Mouse (Mus musculus): ENCODE results near the gene Ccdc12.

Gene Ccdc12

GRCm38 (mm10) chr9:110738054-110738453 lies 81.8 kb downstream of the Ccdc12 start:
- H3K27me3 ChIP-seq (ENCODE audit: insufficient read depth, low read length) = peaks cover 86% of the 10 kb centered on the region
- TF ChIP-seq NANOG (IDR thresholded peaks at IDR 0.05; ENCODE audit: borderline replicate concordance, low read length) = no peak
- no peak for TF ChIP-seq POU5F1 (IDR thresholded peaks at IDR 0.05; ENCODE audit: borderline replicate concordance, low read length)
- peak; percentile 71 for TF ChIP-seq CTCF (conservative IDR thresholded peaks at IDR 0.05; ENCODE audit: low read length)
- H3K9me3 ChIP-seq (ENCODE audit: low read length) = no peaks in the 10 kb centered on the region
- no peak overlapping the region for H3K4me3 ChIP-seq (replicated peaks; ENCODE audit: low read length)
- no peaks in the 10 kb centered on the region for H3K36me3 ChIP-seq (ENCODE audit: insufficient read depth, low read length)
- peaks cover 24% of the 10 kb centered on the region for H3K4me1 ChIP-seq (replicated peaks; ENCODE audit: low read depth, low read length)

- Histone ChIP-seq H3K9me3 (ENCODE audit: low read length) (peaks cover 5% of the 10 kb centered on the region; the same call in 1 of the 2 replicates), H3K4me3 (replicated peaks; ENCODE audit: low read length) (no peak overlapping the region), H3K36me3 (ENCODE audit: insufficient read depth, low read length) (no peaks in the 10 kb centered on the region), H3K27me3 (ENCODE audit: insufficient read depth, low read length) (peaks cover 82% of the 10 kb centered on the region), H3K4me1 (replicated peaks; ENCODE audit: low read depth, low read length) (peaks cover 32% of the 10 kb centered on the region)
- TF ChIP-seq NANOG (IDR thresholded peaks at IDR 0.05; ENCODE audit: borderline replicate concordance, low read length) (no peak), POU5F1 (IDR thresholded peaks at IDR 0.05; ENCODE audit: borderline replicate concordance, low read length) (no peak), CTCF (conservative IDR thresholded peaks at IDR 0.05; ENCODE audit: low read length) (no peak)
Measured at GRCm38 (mm10) chr9:110739961-110740360, 83.7 kb downstream of the Ccdc12 start.

DNA sequence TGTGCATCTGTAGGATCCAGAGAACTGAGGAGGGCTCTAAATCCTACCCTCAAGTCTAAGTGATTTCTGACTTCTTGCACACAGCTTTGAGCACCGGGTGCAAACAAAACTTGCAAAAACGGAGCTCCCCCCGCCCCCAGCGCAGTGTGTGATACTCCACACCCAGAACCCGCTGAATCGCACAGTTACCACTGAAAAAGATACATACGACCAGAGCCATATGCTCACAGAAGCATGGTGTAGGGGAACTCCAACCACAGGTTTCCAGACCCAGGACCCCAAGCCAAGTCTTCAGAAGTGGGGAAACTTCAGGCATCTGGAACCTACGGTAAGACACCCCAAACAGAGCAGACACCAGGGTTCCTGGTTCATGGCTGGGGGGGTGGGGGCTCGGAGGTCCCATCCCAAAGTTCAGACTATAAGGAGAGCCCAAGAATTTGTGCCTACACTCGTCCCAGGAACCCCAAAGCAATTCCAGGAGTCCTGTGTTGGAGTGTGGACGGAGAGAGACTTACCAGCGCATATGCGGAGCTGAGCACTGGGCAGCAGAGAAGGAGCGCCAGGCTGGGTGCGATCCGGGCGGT lies 85.5 kb downstream of the Ccdc12 start, which contains the start of gene Myl3:
Myl3 (plus strand) TSS at position 151 of the 584 bp plus-strand sequence.
- peaks cover 42% of the 10 kb centered on the region for H3K4me1 ChIP-seq (replicated peaks; ENCODE audit: low read depth, low read length)
- no peaks in the 10 kb centered on the region for H3K36me3 ChIP-seq (ENCODE audit: insufficient read depth, low read length)
- H3K9me3 ChIP-seq (ENCODE audit: low read length) = peaks cover 11% of the 10 kb centered on the region
- TF ChIP-seq CTCF (conservative IDR thresholded peaks at IDR 0.05; ENCODE audit: low read length) = no peak
- TF ChIP-seq NANOG (IDR thresholded peaks at IDR 0.05; ENCODE audit: borderline replicate concordance, low read length) = no peak
- TF ChIP-seq POU5F1 (IDR thresholded peaks at IDR 0.05; ENCODE audit: borderline replicate concordance, low read length) = no peak
- H3K27me3 ChIP-seq (ENCODE audit: insufficient read depth, low read length) = peaks cover 82% of the 10 kb centered on the region
- peak within 1 kb of the TSS; percentile 78 for H3K4me3 ChIP-seq (replicated peaks; ENCODE audit: low read length)

DNA sequence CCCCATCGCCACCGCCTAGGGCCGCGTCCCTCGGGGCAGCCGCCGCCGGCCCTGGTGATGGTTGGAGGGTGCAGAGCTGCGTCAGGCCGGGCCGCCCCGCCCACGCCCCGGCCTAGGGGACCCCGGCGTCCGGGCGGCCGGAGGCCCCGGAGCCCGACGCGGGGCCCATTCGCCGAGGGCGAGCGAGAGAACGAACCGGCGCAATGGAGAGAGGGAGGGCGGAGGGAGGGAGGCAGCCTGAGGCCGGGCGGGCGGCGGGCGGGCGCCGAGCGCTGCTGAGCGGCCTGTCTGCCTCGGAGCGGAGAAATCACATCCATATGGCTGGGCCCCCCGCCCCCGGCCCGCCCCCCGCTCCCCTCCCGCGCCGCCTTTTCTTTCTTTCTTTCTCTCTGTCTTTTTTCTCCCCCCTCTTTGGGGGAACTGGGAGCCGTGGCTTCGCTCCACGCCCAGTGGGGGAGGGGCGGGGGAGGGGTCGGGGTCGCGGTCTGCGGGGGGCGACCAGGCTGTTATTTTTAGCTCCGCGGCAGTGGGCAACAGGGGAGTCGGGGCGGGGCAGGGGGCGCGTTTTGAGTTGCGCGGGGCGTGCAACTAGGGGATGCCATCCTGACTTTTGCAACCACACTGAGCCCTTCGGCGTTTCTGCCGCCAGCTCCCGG lies 86.1 kb downstream of the Ccdc12 start:
- Histone ChIP-seq H3K9me3 (ENCODE audit: low read length) (peaks cover 11% of the 10 kb centered on the region), H3K4me3 (replicated peaks; ENCODE audit: low read length) (peak overlapping the region; percentile 78), H3K36me3 (ENCODE audit: insufficient read depth, low read length) (no peaks in the 10 kb centered on the region), H3K27me3 (ENCODE audit: insufficient read depth, low read length) (peaks cover 83% of the 10 kb centered on the region), H3K4me1 (replicated peaks; ENCODE audit: low read depth, low read length) (peaks cover 40% of the 10 kb centered on the region)
- no peak for TF ChIP-seq NANOG (IDR thresholded peaks at IDR 0.05; ENCODE audit: borderline replicate concordance, low read length)
- no peak for TF ChIP-seq POU5F1 (IDR thresholded peaks at IDR 0.05; ENCODE audit: borderline replicate concordance, low read length)

DNA sequence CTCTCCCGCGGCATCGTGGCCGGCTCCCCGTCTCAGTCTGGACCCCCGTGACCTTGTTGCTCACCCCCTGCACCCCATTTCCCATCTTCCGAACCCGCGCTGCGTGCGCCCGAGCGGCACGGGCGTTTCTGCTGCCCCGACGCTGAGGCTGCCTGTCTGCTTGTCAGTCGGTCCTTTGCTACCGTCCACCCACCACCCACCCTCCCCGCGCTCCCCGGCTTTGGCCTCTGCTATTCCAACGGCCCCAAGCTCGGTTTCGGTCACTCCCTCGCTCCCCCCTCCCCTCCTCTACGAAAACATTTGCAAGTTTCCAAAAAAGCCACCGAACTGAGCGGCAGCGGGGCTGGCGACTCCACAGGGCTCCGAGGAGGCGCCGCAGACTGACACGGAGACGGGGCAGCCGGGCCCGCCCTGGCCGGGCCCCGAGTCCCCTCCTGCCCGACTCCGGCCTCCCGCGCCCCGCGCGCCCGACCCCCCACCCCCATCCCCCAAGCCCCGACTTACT lies 86.7 kb downstream of the Ccdc12 start:
- Histone ChIP-seq H3K36me3 (ENCODE audit: insufficient read depth, low read length) (no peaks in the 10 kb centered on the region), H3K9me3 (ENCODE audit: low read length) (peaks cover 11% of the 10 kb centered on the region), H3K27me3 (ENCODE audit: insufficient read depth, low read length) (peaks cover 88% of the 10 kb centered on the region), H3K4me1 (replicated peaks; ENCODE audit: low read depth, low read length) (peaks cover 40% of the 10 kb centered on the region), H3K4me3 (replicated peaks; ENCODE audit: low read length) (peak overlapping the region; percentile 77)
- TF ChIP-seq CTCF (conservative IDR thresholded peaks at IDR 0.05; ENCODE audit: low read length) (no peak), POU5F1 (IDR thresholded peaks at IDR 0.05; ENCODE audit: borderline replicate concordance, low read length) (no peak), NANOG (IDR thresholded peaks at IDR 0.05; ENCODE audit: borderline replicate concordance, low read length) (no peak)

GRCm38 (mm10) chr9:110743456-110744323 lies 87.4 kb downstream of the Ccdc12 start:
- Histone ChIP-seq H3K4me1 (replicated peaks; ENCODE audit: low read depth, low read length) (peaks cover 40% of the 10 kb centered on the region), H3K9me3 (ENCODE audit: low read length) (peaks cover 11% of the 10 kb centered on the region), H3K36me3 (ENCODE audit: insufficient read depth, low read length) (no peaks in the 10 kb centered on the region), H3K27me3 (ENCODE audit: insufficient read depth, low read length) (peaks cover 93% of the 10 kb centered on the region), H3K4me3 (replicated peaks; ENCODE audit: low read length) (peak overlapping the region; percentile 77)
- no peak for TF ChIP-seq POU5F1 (IDR thresholded peaks at IDR 0.05; ENCODE audit: borderline replicate concordance, low read length)
- TF ChIP-seq NANOG (IDR thresholded peaks at IDR 0.05; ENCODE audit: borderline replicate concordance, low read length) = no peak
- TF ChIP-seq CTCF (conservative IDR thresholded peaks at IDR 0.05; ENCODE audit: low read length) = no peak

- Histone ChIP-seq H3K36me3 (ENCODE audit: insufficient read depth, low read length) (no peaks in the 10 kb centered on the region), H3K9me3 (ENCODE audit: low read length) (peaks cover 11% of the 10 kb centered on the region)
- TF ChIP-seq CTCF (conservative IDR thresholded peaks at IDR 0.05; ENCODE audit: low read length) (no peak), NANOG (IDR thresholded peaks at IDR 0.05; ENCODE audit: borderline replicate concordance, low read length) (peak; percentile 13; the same call in 1 of the 2 replicates)
Measured at GRCm38 (mm10) chr9:110745752-110746151, 89.4 kb downstream of the Ccdc12 start.

GRCm38 (mm10) chr9:110746238-110746637 lies 89.9 kb downstream of the Ccdc12 start:
- Histone ChIP-seq H3K27me3 (ENCODE audit: insufficient read depth, low read length) (peaks cover 91% of the 10 kb centered on the region), H3K4me3 (replicated peaks; ENCODE audit: low read length) (no peak overlapping the region), H3K4me1 (replicated peaks; ENCODE audit: low read depth, low read length) (peaks cover 53% of the 10 kb centered on the region), H3K36me3 (ENCODE audit: insufficient read depth, low read length) (no peaks in the 10 kb centered on the region), H3K9me3 (ENCODE audit: low read length) (peaks cover 11% of the 10 kb centered on the region)
- TF ChIP-seq POU5F1 (IDR thresholded peaks at IDR 0.05; ENCODE audit: borderline replicate concordance, low read length) = no peak
- TF ChIP-seq NANOG (IDR thresholded peaks at IDR 0.05; ENCODE audit: borderline replicate concordance, low read length) = no peak
- TF ChIP-seq CTCF (conservative IDR thresholded peaks at IDR 0.05; ENCODE audit: low read length) = no peak

More at GRCm38 (mm10) chr9:110745752-110746151, 89.4 kb downstream of the Ccdc12 start:
- H3K4me1 ChIP-seq (replicated peaks; ENCODE audit: low read depth, low read length) = peaks cover 50% of the 10 kb centered on the region
- no peak overlapping the region for H3K4me3 ChIP-seq (replicated peaks; ENCODE audit: low read length)
- peaks cover 91% of the 10 kb centered on the region for H3K27me3 ChIP-seq (ENCODE audit: insufficient read depth, low read length)
